Mouse (Mus musculus) left cerebral cortex, postnatal 25 days (tissue): ENCODE data around the gene Fbxl5. TPM values are rescaled to one million over a fixed set of nuclear protein-coding genes. Genes with fewer than 3 reads are reported as not detected.

Experiments
- DNase-seq, 2 experiments: peaks; one replicate each; pipeline ENCODE4 v3.0.0; 2022; ENCODE audit warnings: low spot score in 2 of 2, mixed read lengths in 1 of 2
- intact Hi-C: fragments of 180-260 bp; cut with DNase I; formaldehyde crosslinking; loops from one replicate; pipeline ENCODE4 v1.15.1; 2025
- total RNA-seq, 2 experiments: library from RNA; stranded (reverse); gene quantifications; 2 replicates each; pipeline ENCODE4 v1.2.3; 2021

The Fbxl5 gene
- 10 to 100 TPM; 83.8 to 84.4 TPM for total RNA-seq

GRCm38 (mm10) chr5:43821538-43821937 lies at the start of gene Fbxl5:
Gene Fbxl5, minus strand, starts transcription at chr5:43821638.
- DNase-seq = no peak
- intact Hi-C loops = no loop called here

DNA sequence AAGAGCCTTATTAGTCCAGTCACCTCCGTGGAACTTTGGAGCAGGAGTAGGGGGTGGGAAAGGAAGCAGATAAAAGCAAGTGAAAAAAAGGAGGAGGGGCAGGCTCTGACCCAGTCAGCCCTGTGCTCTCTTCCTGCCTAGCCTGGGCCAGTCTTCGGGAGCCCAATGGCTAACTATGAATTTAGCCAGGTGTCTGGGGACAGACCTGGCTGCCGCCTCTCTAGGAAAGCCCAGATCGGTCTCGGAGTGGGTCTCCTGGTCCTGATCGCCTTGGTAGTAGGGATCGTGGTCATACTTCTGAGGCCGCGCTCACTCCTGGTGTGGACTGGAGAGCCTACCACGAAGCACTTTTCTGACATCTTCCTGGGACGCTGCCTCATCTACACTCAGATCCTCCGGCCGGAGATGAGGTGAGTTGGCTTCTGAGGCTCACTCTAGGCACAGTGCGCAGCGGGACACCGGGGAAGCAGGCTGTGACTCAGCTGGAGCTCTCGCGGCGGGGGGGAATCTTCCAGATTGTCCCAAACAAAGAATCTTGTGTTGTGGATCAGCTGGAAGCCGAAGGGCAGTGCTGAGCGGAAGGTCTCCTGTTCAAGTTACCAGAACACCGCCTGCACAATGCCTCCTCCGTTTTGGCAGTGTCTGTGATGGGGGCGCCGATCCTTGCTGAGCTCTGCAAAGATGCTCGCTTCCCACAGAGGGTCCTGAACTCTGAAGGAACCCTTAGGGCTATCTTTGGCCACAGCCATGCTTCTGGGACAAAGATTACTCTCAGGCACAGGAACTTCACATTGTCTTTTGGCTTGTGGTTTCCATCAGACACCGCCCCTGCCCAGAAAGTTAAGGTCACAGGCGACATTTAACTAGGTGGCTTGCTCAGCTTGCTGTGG lies 47.5 kb upstream of the Fbxl5 start:
- intact Hi-C loops = loop anchor here (5.0 kb wide), 1 partner anchor 137 kb away; no protein-coding TSS in a partner anchor
- peak in 1 of 2 experiments; percentile 42 for DNase-seq

GRCm38 (mm10) chr5:43868253-43868652 lies 46.8 kb upstream of the Fbxl5 start, which contains the start of gene Cd38:
Gene Cd38, plus strand, starts transcription at chr5:43868553.
- intact Hi-C loops = loop anchor here (5.0 kb wide), 1 partner anchor 136 kb away; no protein-coding TSS in a partner anchor
- no peak for DNase-seq

GRCm38 (mm10) chr5:43865316-43865715 lies 43.9 kb upstream of the Fbxl5 start:
- peak in 1 of 2 experiments; percentile 80 for DNase-seq
- intact Hi-C loops = loop anchor here (5.0 kb wide), 1 partner anchor 133 kb away; no protein-coding TSS in a partner anchor

GRCm38 (mm10) chr5:43863642-43864041 lies 42.2 kb upstream of the Fbxl5 start:
- no peak for DNase-seq
- intact Hi-C loops = no loop called here

DNA sequence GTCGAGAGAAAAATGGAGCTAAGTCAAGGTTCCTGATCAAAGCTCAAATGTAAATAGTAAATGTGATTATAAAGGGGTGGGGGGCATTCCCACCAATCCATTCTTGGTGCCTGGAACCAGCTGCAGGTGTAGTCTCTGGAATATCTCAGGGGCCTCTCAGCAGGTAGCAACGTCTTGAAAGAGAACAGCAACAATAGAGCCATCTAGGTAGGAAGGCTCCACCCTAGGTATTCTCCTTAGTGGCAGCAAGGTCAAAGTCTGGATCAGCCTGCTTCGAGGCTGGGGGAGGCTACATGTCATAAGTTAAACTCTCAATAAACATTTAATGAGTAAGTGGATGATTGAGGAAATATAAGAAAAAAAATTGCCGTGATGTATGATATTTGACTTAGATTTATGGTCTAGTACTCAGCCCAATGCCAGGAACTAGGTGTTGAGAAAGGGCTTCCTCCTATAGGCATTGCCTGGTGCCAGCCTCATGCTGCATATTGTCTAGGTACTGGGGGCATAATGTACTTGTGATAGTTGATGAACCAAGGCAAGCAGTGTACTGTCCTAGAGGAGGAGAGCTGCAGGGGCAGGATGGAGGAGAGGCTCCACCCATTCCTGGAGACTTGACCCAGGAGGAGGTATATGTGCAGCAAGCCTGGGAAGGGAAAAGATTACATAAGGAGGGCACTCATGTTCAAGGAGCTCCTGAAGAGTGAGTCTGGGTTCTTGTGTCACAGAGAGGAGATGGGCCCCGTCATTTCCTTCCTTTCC lies 39.4 kb upstream of the Fbxl5 start:
- intact Hi-C loops = no loop called here

DNA sequence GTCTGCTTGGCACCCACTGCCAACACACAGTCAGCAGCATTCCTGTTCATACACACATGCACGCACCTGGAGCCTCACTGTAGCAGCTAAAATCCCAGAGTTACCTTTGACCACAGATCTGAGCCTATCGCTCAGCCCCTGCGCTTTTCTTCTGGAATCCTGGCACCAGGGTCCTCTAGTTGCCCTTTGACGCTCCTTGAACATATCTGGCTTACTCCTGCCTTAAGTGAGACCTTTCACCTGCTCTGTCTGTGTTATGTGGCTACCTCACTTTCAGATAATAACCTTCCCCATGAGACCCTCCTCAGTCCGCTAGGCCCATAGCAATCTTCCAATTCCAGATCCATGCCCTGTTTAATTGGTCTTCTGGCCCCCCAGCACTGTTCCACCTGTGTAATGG lies 38.7 kb upstream of the Fbxl5 start:
- intact Hi-C loops = no loop called here
- no peak for DNase-seq

More for the DNA sequence above, 39.4 kb upstream of the Fbxl5 start:
- no peak for DNase-seq

- intact Hi-C loops = no loop called here
- no peak for DNase-seq
Observed at GRCm38 (mm10) chr5:43859663-43860062, 38.2 kb upstream of the Fbxl5 start.

DNA sequence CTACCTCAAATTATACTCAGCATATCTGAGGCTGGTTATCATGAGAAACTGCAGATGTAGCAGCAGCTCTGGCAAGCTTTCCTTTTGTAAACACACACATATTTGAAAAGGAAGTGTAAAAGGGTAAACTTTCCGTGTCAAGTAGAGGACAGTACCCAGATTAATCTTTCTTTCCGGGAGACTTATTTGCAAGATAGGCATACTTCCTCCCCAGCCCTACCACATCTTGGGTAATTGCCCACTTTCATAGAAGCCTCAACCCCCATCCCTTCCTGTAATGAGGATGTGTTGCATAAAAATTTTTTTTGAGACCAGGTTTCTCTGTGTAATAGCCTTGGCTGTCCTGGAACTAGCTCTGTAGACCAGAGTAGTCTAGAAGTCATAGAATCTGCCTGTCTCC lies 34.3 kb upstream of the Fbxl5 start:
- intact Hi-C loops = no loop called here
- DNase-seq = no peak

DNA sequence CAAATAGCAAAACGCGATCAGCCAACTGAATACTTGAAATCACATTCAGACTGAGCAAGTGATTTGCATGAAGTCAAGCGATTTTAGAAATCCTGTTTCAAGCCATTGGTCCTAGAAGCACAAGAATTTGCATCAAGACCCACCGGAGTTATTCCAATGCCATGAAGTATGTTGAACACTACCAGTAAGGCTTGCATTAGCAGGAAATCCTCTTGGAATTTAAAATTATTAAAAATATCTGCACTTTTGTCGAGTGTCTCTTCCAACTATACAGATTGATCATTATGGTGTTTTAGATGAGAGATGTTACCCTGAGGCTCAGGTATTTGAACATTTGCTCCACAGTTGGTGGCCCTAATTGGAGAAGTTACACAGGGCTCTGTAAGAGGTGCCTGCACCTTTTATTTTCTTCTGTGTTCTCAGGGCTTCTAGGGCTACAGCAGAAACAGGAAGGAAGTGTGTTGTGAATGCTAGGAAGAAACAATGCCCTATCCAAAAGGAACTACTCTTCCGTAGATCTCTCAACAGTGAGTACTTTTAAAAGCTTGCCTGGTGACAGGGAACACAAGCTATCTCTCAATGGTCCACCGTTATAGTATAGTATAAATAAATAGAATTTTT lies 32.5 kb upstream of the Fbxl5 start:
- no peak for DNase-seq
- intact Hi-C loops = no loop called here

GRCm38 (mm10) chr5:43853096-43853867 lies 31.8 kb upstream of the Fbxl5 start:
- no peak for DNase-seq
- intact Hi-C loops = no loop called here

GRCm38 (mm10) chr5:43848275-43848674 lies 26.8 kb upstream of the Fbxl5 start:
- intact Hi-C loops = no loop called here
- no peak for DNase-seq

DNA sequence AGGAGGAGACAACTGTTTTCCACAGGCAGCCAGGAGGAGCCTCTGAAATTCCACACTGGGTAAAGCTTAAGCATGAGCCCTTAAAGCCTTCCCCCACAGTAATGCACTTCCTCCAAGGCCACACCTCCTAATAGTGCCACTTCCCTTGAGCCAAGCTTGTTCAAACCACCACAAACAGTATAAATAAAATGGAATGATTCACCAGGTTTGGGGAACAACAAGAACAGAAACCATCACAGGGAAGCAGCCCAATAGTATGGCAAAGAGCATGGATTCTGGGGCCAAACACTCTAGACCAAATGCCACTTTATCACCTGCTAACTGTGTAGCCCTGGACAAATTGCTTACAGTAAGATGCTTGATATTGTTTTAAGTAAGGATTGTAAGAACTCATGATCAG lies 26.1 kb upstream of the Fbxl5 start:
- intact Hi-C loops = no loop called here
- DNase-seq = no peak

- DNase-seq = no peak
- intact Hi-C loops = no loop called here
Observed at GRCm38 (mm10) chr5:43846227-43846626, 24.8 kb upstream of the Fbxl5 start.

DNA sequence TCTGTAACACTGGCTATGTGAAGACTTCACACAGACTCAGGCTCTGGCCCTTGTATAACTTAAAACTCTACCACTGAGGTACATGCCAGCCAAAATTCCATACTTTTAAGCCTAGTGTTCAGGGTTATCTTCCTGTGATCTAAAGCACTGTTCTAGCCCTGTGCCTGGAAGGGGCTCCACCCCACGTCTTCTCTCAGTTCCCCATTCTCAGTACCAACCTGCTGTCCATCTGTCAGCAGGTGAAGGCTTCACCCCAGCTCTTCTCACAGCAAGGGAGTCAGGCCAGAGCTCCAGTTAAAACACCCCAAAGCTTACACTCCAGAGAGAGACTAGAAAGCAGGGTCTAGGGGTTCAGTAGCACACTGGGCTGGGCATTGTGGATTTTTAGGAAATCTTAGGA lies 24.2 kb upstream of the Fbxl5 start:
- no peak for DNase-seq
- intact Hi-C loops = no loop called here

GRCm38 (mm10) chr5:43845083-43845482 lies 23.6 kb upstream of the Fbxl5 start:
- DNase-seq = no peak
- intact Hi-C loops = no loop called here

DNA sequence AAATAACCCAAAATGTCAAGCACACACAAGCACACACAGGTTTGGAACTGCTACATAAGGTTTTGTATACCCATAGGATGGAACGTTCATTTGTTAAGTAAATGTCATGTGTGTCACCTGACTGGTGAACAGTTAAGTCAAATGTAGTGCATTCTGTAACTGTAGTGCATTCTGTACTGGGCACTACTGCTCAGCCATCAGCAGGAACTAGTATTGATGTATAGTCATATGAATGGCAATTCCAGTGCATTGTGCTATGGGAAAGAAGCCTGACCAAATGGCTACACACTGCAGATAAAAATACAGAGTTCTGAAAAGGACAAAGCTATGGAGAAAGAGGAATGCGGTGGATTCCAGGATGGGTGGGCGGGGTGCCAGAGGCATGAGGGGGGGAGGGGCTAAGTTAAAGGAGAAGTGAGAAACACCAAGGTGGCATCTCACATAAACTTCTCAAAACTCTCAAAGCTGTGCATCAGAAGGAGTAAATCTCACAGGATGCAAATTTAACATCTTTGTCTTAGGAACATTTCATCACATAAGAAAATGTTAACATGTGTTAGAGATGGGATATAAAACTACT lies 21.2 kb upstream of the Fbxl5 start:
- intact Hi-C loops = loop anchor here (5.0 kb wide), 4 partner anchors 50 to 415 kb away; no protein-coding TSS in a partner anchor
- no peak for DNase-seq

DNA sequence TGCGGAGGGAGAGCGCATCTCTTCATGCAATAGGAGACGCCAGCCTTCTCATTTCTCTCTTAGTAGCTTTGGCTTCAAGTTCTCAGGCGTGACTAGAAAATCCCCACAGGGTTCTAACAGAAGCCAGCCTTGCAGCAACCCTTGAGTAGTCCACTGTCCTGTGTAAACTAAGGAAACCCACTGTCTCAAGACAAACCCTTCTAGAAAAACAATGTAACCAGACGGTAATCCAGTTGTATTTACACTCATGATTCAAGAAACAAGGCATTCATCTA lies 20.5 kb upstream of the Fbxl5 start:
- intact Hi-C loops = loop anchor here (5.0 kb wide), 4 partner anchors 50 to 415 kb away; no protein-coding TSS in a partner anchor
- peak in 1 of 2 experiments; percentile 9 for DNase-seq
